Mouse (Mus musculus): ENCODE measurements around the gene Trim44.

Trim44 gene

GRCm38 (mm10) chr2:102290041-102290440 is 117.6 kb downstream of the Trim44 start:
- peak; percentile 39 to 64 for DNase-seq (ENCODE audit: low spot score in 2 of 2)

GRCm38 (mm10) chr2:102288676-102289075 is 119.0 kb downstream of the Trim44 start:
- DNase-seq (ENCODE audit: low spot score in 2 of 2): no peak

- no peak for DNase-seq (ENCODE audit: low spot score in 2 of 2)
These were observed 120.3 kb downstream of the Trim44 start for GRCm38 (mm10) chr2:102287369-102287768.

GRCm38 (mm10) chr2:102282081-102282480 is 125.5 kb downstream of the Trim44 start:
- DNase-seq (ENCODE audit: low spot score in 2 of 2): no peak

GRCm38 (mm10) chr2:102279779-102280178 is 127.8 kb downstream of the Trim44 start:
- DNase-seq (ENCODE audit: low spot score in 2 of 2): no peak

- no peak for DNase-seq (ENCODE audit: low spot score in 2 of 2)
These were observed 129.7 kb downstream of the Trim44 start for GRCm38 (mm10) chr2:102277946-102278345.

- DNase-seq (ENCODE audit: low spot score in 2 of 2): no peak
These were observed 134.3 kb downstream of the Trim44 start for GRCm38 (mm10) chr2:102273280-102273679.

GRCm38 (mm10) chr2:102267582-102268339 is 139.9 kb downstream of the Trim44 start:
- no peak for DNase-seq (ENCODE audit: low spot score in 2 of 2)

GRCm38 (mm10) chr2:102266911-102267310 is 140.7 kb downstream of the Trim44 start:
- no peak for DNase-seq (ENCODE audit: low spot score in 2 of 2)

GRCm38 (mm10) chr2:102259139-102259538 is 148.5 kb downstream of the Trim44 start:
- DNase-seq (ENCODE audit: low spot score in 2 of 2): no peak

GRCm38 (mm10) chr2:102258682-102259081 is 148.9 kb downstream of the Trim44 start:
- no peak for DNase-seq (ENCODE audit: low spot score in 2 of 2)

- no peak for DNase-seq (ENCODE audit: low spot score in 2 of 2)
These were observed 149.5 kb downstream of the Trim44 start for GRCm38 (mm10) chr2:102257964-102258605.

GRCm38 (mm10) chr2:102256591-102257335 is 150.9 kb downstream of the Trim44 start:
- DNase-seq (ENCODE audit: low spot score in 2 of 2): no peak

GRCm38 (mm10) chr2:102256100-102256499 is 151.5 kb downstream of the Trim44 start:
- DNase-seq (ENCODE audit: low spot score in 2 of 2): no peak

- DNase-seq (ENCODE audit: low spot score in 2 of 2): no peak
These were observed 154.4 kb downstream of the Trim44 start for GRCm38 (mm10) chr2:102253204-102253603.

GRCm38 (mm10) chr2:102252651-102253050 is 155.0 kb downstream of the Trim44 start:
- no peak for DNase-seq (ENCODE audit: low spot score in 2 of 2)
